Mouse (Mus musculus): ENCODE results near the gene Gm5741. TPM values are rescaled to one million over a fixed set of nuclear protein-coding genes. Genes with fewer than 3 reads are reported as not detected.

Gene Gm5741
- total and polyA plus RNA-seq, 3 experiments, result not detected

DNA sequence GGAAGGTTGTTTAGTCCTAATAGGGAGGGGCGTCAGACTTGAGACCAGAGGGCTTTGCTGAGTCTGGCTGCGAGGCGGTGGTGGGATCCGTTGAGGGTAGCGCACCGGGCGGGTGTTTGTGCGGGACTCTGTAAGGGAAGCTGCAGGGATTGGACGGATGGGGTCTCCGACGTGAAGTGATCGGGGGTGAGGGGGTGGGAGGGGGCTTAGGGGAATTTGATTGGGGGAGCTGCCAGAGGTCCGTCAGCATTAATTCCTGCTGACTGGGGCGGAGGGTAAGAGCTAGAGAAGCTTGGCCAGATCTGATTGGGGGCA lies 30.5 kb downstream of the Gm5741 start:
- H3K36me3 ChIP-seq (ENCODE audit: control insufficient read depth, insufficient read depth, low read length), result peaks cover 5% of the 10 kb centered on the region
- no peak for TF ChIP-seq CTCF (IDR thresholded peaks at IDR 0.05)
- TF ChIP-seq EP300 (IDR thresholded peaks at IDR 0.05; ENCODE audit: insufficient read depth, low read depth, low read length), result no peak
- TF ChIP-seq POLR2A (IDR thresholded peaks at IDR 0.05; ENCODE audit: insufficient read depth, low read depth, low read length), result no peak
- peaks cover 7% of the 10 kb centered on the region for H3K4me1 ChIP-seq (ENCODE audit: control insufficient read depth, insufficient read depth, low read length)
- intact Hi-C loops (cut with DNase I), result loop anchor here (5.0 kb wide), 1 partner anchor 35 kb away; the partner anchor contains the start of gene Dhps
- H3K27me3 ChIP-seq (ENCODE audit: control insufficient read depth, insufficient read depth, low read length), result no peaks in the 10 kb centered on the region
- peaks cover 5% of the 10 kb centered on the region for H3K79me2 ChIP-seq (replicated peaks; ENCODE audit: control insufficient read depth, insufficient read depth, low read length)
- DNase-seq, result no peak
- peak overlapping the region; percentile 96 for H3K27ac ChIP-seq
- peak overlapping the region; percentile 94 for H3K9ac ChIP-seq (ENCODE audit: low read depth, low read length)
- peak overlapping the region; percentile 76 for H3K4me3 ChIP-seq
- 1% methylated on average over 14 of the region's 14 CpGs for WGBS

DNA sequence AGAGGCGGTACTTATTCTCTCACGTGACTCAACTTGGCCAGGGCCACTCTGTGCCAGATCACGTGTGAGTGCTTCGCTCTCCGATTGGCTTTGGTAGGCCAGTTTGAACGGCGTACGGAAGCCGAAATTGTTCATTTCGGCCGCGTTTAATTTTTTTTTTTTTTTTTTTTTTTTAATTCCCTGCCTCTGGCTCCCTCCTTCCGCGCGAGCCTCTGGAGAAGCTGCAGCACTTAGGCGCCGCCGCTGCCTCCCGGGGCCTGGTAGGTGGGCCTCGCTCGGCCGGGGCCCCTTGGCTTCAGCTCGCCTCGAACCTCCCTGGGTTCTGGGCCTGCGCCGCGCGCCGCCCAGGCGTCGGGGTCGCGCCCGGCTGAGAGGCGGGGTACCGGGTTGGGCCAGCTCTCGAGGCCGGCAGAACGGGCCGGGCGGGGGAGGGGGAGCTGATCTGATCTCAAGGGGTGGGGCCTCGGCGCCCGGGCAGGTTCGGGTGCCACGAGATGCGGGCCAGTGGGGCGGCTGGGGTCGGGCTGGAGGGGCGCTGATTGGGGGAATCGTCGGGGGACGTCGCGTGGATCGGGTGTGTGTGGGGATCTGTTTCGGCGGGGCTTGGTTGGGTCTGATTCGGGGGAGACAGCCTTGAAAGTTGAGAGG lies 30.9 kb downstream of the Gm5741 start, which contains the start of gene Tnpo2:
Gene Tnpo2 (plus strand): TSS at position 198 of the 648 bp plus-strand sequence.
- Histone ChIP-seq H3K79me2 (replicated peaks; ENCODE audit: control insufficient read depth, insufficient read depth, low read length) (peaks cover 5% of the 10 kb centered on the region), H3K36me3 (ENCODE audit: control insufficient read depth, insufficient read depth, low read length) (peaks cover 9% of the 10 kb centered on the region), H3K9ac (ENCODE audit: low read depth, low read length) (peak within 1 kb of the TSS; percentile 94), H3K4me1 (ENCODE audit: control insufficient read depth, insufficient read depth, low read length) (peaks cover 7% of the 10 kb centered on the region), H3K27me3 (ENCODE audit: control insufficient read depth, insufficient read depth, low read length) (no peaks in the 10 kb centered on the region), H3K27ac (peak within 1 kb of the TSS; percentile 96), H3K4me3 (peak within 1 kb of the TSS; percentile 76)
- intact Hi-C loops (cut with DNase I), result loop anchor here (5.0 kb wide), 1 partner anchor 35 kb away; the partner anchor contains the start of gene Dhps
- under 1% methylated on average over 59 of the region's 59 CpGs for WGBS
- no peak for TF ChIP-seq CTCF (IDR thresholded peaks at IDR 0.05)
- TF ChIP-seq EP300 (IDR thresholded peaks at IDR 0.05; ENCODE audit: insufficient read depth, low read depth, low read length), result peak; percentile 64; the same call in 1 of the 2 replicates
- TF ChIP-seq POLR2A (IDR thresholded peaks at IDR 0.05; ENCODE audit: insufficient read depth, low read depth, low read length), result no peak; the same call in 1 of the 2 replicates
- peak; percentile 87 to 92 for DNase-seq

DNA sequence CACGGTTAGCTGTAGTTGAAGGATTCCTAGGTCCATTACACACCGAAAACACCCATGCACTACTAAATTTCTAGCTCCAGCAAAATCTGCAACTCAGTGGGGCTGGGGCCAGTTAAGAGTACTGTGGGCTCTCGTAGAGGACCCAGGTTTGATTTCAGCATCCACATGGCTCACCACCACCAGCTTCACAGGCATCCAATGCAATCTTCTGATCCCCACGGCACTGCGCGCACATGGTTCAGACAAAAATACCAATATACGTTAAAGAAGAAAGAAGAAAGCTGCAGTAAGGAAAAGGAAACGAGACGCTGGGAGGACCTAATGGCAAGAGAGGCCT lies 31.4 kb downstream of the Gm5741 start:
- intact Hi-C loops (cut with DNase I), result loop anchor here (5.0 kb wide), 1 partner anchor 36 kb away; the partner anchor contains the start of gene Dhps
- WGBS, result under 1% methylated on average over 9 of the region's 9 CpGs
- H3K4me3 ChIP-seq, result peak overlapping the region; percentile 76
- peak; percentile 79; the same call in 1 of the 2 replicates for TF ChIP-seq POLR2A (IDR thresholded peaks at IDR 0.05; ENCODE audit: insufficient read depth, low read depth, low read length)
- no peak for TF ChIP-seq CTCF (IDR thresholded peaks at IDR 0.05)
- DNase-seq, result no peak
- peaks cover 5% of the 10 kb centered on the region for H3K79me2 ChIP-seq (replicated peaks; ENCODE audit: control insufficient read depth, insufficient read depth, low read length)
- H3K27me3 ChIP-seq (ENCODE audit: control insufficient read depth, insufficient read depth, low read length), result no peaks in the 10 kb centered on the region
- H3K27ac ChIP-seq, result peak overlapping the region; percentile 96
- peak overlapping the region; percentile 83 for H3K9ac ChIP-seq (ENCODE audit: low read depth, low read length)
- peaks cover 7% of the 10 kb centered on the region for H3K4me1 ChIP-seq (ENCODE audit: control insufficient read depth, insufficient read depth, low read length)
- peaks cover 9% of the 10 kb centered on the region for H3K36me3 ChIP-seq (ENCODE audit: control insufficient read depth, insufficient read depth, low read length)

DNA sequence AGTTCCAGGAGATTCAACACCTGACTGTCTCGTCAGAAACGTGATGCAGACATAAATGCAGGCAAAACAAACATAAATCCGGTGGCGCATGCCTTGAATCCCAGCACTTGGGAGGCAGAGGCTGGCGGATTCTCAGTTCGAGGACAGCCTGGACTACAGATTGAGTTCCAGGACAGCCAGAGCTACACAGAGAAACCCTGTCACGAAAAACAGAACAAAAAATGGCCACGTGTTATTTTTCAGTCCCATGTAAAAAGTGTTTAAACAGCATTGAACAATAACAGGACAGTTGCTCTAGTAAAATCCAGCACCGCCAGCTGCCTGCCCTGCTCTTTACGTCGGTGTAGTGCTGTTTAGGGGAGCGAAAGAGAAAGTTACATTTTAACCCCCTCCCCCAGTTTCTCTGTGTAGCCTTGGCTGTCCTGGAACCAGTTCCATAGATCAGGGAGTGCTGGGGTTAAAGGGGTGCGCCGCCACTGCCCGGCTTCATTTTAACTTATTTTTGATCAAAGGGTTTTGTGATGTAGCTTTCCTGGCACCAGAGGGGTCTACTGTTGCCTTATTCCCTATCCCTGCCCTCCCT lies 32.0 kb downstream of the Gm5741 start:
- Histone ChIP-seq H3K27me3 (ENCODE audit: control insufficient read depth, insufficient read depth, low read length) (no peaks in the 10 kb centered on the region), H3K79me2 (replicated peaks; ENCODE audit: control insufficient read depth, insufficient read depth, low read length) (peaks cover 3% of the 10 kb centered on the region; the same call in 1 of the 2 replicates), H3K4me3 (peak overlapping the region; percentile 76), H3K4me1 (ENCODE audit: control insufficient read depth, insufficient read depth, low read length) (peaks cover 7% of the 10 kb centered on the region), H3K27ac (peak overlapping the region; percentile 96), H3K9ac (ENCODE audit: low read depth, low read length) (peak overlapping the region; percentile 83), H3K36me3 (ENCODE audit: control insufficient read depth, insufficient read depth, low read length) (peaks cover 9% of the 10 kb centered on the region)
- TF ChIP-seq EP300 (IDR thresholded peaks at IDR 0.05; ENCODE audit: insufficient read depth, low read depth, low read length) (no peak), POLR2A (IDR thresholded peaks at IDR 0.05; ENCODE audit: insufficient read depth, low read depth, low read length) (no peak), CTCF (IDR thresholded peaks at IDR 0.05) (no peak)
- DNase-seq, result peak; percentile 29 to 38
- under 1% methylated on average over 15 of the region's 15 CpGs for WGBS
- intact Hi-C loops (cut with DNase I), result loop anchor here (5.0 kb wide), 1 partner anchor 36 kb away; the partner anchor contains the start of gene Dhps

DNA sequence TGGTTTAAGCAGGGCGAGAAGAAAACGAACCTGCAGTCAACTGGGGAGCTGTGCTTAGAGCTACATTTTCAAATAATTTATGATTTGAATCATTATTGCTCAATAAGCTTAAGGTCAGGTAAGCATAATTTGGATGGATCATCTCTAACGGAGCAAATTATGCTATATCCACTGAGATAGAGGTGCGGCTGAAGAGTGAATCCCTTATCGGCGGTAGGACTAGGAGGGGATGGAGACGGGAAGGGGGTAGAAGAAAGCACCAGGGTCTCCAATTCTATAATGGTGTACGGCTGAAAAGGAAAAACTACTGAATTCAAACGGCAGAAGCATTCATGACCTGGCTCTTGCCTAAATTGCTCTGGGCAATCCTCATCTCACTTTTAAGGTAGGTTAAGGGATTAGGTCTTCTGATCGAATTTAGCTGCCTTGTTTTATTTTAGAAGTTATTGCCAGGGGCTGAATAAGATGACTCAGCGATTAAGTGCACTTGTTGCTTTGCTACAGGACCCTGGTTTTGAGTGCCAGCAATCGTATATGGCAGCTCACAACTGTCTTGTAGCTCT lies 32.5 kb downstream of the Gm5741 start:
- peaks cover 9% of the 10 kb centered on the region for H3K36me3 ChIP-seq (ENCODE audit: control insufficient read depth, insufficient read depth, low read length)
- peaks cover 7% of the 10 kb centered on the region for H3K4me1 ChIP-seq (ENCODE audit: control insufficient read depth, insufficient read depth, low read length)
- no peak for DNase-seq
- no peaks in the 10 kb centered on the region for H3K27me3 ChIP-seq (ENCODE audit: control insufficient read depth, insufficient read depth, low read length)
- H3K79me2 ChIP-seq (replicated peaks; ENCODE audit: control insufficient read depth, insufficient read depth, low read length), result no peaks in the 10 kb centered on the region; the same call in 1 of the 2 replicates
- H3K4me3 ChIP-seq, result peak overlapping the region; percentile 76
- H3K27ac ChIP-seq, result peak overlapping the region; percentile 96
- peak overlapping the region; percentile 83 for H3K9ac ChIP-seq (ENCODE audit: low read depth, low read length)
- intact Hi-C loops (cut with DNase I), result loop anchor here (5.0 kb wide), 1 partner anchor 37 kb away; the partner anchor contains the start of gene Dhps
- 5% methylated on average over 12 of the region's 12 CpGs for WGBS
- TF ChIP-seq CTCF (IDR thresholded peaks at IDR 0.05) (no peak), EP300 (IDR thresholded peaks at IDR 0.05; ENCODE audit: insufficient read depth, low read depth, low read length) (no peak), POLR2A (IDR thresholded peaks at IDR 0.05; ENCODE audit: insufficient read depth, low read depth, low read length) (no peak; the same call in 1 of the 2 replicates)
